Mouse (Mus musculus) c-Kit-negative CD71-positive TER-119-positive erythroid progenitor cells, embryonic 14.5 days (primary cell): ENCODE results near the gene Pcdh15.

ENCODE experiments used
- DNase-seq: peaks from one replicate; pipeline ENCODE4 v3.0.0-alpha.2; 2013; ENCODE audit warnings: low read depth, low spot score

Pcdh15 gene

GRCm38 (mm10) chr10:73379001-73379400, 279.9 kb downstream of the Pcdh15 start:
- no peak for DNase-seq

DNA sequence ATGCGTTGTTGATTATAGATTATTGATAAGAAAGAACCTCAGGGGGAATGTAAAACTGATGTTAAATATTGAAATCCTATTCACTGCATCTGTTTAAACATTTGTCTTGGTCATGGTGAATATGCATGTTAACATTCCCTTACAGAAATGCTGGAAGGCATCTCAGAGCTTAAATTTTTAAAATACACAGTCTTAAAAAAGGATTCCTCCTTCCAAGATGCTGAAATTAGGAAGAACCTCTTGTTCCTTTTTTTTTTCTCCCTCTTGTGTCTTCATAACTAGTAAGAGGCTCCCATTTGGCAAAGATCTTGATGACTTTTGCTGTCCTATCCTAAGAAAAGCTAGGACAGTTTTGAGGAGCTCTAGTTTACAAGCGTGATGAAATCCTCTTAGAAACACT, 284.9 kb downstream of the Pcdh15 start:
- DNase-seq, result no peak

- DNase-seq, result no peak
Measured at GRCm38 (mm10) chr10:73400426-73400825, 301.3 kb downstream of the Pcdh15 start.

DNA sequence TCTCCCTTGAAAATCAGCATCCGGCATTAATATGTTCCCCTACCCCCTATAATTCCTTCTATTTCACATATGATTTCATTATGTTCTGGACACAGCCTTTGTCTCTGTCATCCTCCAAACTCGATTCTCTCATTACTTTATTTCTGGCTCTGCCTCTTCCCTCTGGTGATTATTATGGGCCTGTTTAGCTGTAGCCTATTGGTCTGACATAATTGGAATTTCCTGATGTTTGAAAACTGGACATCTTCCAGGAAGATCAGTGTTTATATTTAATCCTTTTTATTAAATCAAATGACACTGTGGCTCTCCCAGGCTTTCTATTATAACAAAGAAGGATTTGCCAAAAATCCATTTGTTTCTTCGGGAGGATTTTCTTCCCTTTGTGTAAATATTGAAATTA, 326.3 kb downstream of the Pcdh15 start:
- DNase-seq, result no peak

DNA sequence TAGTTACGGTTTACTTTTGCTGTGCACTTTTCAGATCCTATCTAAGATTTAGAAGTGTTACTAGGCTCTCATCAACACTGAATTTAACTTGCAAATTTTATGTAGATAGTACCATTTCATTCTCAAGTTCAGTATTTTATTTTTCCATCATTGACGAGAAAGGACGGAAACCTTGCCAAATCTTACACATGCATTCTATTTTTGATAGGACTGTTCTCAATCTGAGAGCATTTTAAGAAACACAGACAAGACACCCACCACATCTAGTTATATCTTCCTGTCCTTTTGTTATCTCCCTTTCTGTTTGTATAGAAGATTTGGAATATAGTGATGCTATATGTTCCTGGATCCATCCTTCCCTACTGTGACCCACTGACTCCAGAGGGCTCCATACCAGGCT, 332.2 kb downstream of the Pcdh15 start:
- no peak for DNase-seq

DNA sequence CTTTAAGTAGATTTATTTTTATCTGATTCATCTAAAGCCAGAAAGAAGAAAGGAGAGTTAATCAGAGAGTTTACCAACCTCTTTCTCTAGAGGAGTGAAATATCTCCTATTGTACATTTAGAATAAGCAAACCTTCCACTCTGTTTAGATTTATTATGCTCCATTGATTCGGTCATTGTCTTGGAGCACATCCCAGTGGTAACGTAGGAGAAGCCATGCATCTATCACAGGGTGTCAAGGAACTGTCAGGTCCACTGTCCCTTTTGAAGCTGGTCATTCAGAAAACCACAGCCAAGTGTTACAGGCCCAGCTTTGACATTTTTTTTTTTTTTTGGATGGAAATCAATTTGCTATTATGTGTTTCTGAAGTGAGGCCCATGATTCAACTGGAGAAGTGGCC, 384.9 kb downstream of the Pcdh15 start:
- DNase-seq, result no peak

- no peak for DNase-seq
Measured at GRCm38 (mm10) chr10:73491654-73492053, 392.5 kb downstream of the Pcdh15 start.

DNA sequence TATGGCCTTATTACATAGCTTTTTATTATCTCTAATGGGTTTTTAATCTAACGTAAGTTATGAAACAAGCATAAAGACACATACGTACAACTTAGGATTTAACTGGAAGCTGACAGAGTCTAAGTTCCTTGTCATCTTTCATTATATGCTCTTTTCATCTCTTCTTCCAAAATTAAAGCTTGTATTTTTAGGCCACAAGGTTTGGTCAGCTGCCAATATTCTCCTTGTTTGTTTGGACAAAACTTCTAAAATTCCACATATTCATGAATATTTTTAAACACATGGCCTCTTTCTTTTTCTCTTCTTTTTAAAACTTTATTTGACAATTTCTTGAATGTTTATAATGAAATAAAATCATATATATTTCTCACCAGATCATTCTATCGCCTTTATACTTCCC, 415.7 kb downstream of the Pcdh15 start:
- no peak for DNase-seq

DNA sequence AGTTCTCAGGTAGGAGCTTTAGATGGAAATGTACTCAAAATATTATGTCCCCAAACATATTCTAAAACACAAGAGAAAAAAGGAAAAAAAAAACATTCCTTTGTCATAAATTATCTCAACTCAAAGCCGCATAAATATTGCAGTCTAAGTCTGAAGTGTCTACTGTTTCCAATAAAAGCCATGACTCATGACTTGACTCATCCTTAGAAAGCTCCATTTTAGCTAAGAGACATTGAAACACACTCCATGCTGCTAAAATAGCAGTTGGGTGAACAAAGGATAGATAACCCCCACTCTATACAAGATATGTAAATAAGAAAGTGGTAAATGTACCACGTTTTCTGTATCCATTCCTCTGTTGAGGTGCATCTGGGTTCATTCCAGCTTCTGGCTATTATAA, 416.6 kb downstream of the Pcdh15 start:
- DNase-seq, result no peak

DNA sequence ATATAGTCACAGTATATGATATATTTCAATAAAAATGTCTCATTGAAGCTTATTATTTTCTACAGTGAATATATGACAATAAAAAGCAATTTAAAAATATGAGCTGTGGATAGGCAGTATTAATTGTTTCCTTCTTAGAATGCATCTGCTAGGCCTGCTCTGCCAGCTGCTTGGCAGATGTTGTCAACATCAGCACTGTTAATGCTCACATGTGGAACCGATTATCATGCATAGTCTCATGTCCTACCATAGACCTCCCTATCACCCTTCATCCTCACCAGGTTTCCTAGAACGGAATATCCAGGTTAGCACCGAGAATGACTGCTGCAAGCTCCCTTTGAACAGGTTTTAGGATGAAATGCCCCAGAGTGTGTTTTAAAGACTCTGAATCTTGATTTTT, 420.3 kb downstream of the Pcdh15 start:
- no peak for DNase-seq

DNA sequence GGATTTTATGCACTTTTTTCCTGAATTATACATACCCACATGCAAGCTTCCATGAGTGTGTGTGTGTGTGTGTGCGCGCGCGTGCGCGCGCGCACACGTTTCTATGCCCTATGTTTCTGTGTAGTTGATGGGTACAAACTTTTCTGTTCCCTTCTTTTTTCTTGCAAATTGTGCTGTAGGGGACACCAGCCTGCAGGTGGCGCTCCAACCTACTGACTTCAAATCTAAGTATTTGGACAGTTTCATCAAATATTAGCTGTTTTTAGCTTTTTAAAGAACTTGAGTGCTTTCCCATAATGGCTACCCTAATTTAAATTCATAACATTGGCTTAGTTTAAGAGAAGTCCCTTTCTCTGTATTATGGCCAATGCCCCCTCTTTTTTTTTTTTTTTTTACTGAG, 453.7 kb downstream of the Pcdh15 start:
- DNase-seq, result no peak

- DNase-seq, result no peak
Measured at GRCm38 (mm10) chr10:73564216-73564615, 465.1 kb downstream of the Pcdh15 start.

GRCm38 (mm10) chr10:73574711-73575297, 475.7 kb downstream of the Pcdh15 start:
- DNase-seq, result no peak

DNA sequence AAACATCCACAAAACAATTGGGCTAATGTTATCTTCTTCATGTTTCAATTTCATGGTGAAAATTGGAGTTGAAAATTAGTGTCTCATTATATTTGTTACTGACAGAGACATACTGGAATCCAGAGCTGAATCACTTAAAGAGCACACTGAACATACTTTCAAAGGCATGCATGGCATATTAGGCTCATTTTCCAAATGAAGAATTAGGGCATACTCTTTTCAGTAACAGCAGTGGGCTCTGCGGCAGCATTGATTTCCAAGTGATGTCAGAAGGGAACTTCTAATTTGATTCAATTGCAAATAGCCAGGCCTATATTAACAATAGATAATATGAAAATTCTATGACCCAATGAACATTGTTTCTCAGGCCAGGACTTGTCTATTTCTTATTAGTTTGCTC, 568.4 kb downstream of the Pcdh15 start:
- no peak for DNase-seq

DNA sequence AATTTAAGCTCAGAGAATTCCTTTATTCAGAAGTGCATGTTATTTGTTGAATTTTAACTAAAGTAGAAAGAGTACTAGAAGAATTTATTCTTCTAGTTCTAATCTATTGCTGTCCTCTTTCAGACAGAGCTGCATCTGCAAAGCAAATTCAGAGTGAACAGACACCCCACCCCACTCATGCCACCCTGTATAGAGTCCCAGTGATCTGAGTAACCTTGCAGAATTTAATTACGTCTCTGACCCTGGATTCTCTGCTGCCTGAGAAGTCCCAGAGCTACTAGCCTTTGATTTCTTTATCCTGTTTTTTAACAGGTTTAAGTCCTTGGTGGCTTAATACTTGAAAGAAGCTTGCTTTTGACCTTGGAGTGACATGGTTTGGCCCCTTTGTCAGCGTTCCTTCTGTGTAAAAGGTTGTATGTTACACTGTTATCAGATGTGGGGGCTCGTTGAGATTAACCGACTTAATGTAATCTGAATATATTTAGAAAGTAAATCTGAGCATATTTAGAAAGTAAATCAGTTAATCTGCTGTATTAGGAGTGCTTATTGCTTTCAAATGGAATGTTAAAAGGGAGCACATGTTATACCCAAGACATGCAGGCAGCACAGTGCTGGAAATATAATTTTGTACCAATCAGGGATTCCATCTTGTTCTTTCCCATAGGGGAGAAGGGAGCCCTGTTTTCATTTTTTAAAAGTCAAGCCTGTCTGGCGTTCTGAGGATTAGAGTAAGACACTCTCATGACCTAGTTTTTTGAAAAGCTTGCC, 601.6 kb downstream of the Pcdh15 start:
- DNase-seq, result no peak

- no peak for DNase-seq
Measured at GRCm38 (mm10) chr10:73725566-73726240, 626.6 kb downstream of the Pcdh15 start.

GRCm38 (mm10) chr10:73733246-73733645, 634.1 kb downstream of the Pcdh15 start:
- DNase-seq, result no peak

- no peak for DNase-seq
Measured at GRCm38 (mm10) chr10:73749021-73749420, 649.9 kb downstream of the Pcdh15 start.

DNA sequence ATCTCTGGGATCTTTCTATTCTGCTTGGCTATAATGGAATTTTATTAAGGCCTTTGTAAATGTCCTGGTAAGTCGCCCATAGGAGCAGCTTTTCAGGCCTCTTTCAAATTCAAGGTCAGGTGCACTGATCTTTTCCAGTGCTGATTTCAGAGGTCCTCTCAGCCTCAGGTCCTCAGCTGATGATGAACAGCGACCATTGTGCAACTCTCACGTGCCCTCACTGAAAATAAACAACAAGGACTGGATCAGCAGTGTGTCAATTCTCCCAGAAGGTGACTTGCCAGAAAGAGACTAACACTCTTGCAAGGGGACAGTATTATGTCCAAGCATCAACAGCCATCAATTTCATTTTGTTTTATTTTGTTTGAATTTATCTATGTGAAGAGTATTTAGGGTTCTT, 654.7 kb downstream of the Pcdh15 start:
- no peak for DNase-seq

DNA sequence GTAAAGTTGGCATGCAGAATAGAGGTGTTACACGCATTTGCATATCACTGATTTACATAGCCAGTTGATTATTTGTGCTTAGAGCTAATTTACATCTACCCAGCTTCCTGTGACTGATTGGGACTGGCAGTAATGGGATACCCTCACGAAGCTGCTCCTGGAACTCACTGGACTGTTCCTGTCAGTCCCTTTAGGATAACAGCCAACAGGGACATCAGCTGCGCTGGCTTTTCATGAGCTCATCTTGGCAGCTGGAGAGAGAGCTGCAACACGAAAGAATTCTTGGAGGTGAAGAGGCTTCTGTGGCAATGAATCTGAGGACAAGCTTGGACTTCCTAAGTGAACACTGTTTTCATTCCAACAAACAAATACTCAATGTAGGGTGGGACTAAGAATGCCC, 683.8 kb downstream of the Pcdh15 start:
- no peak for DNase-seq

DNA sequence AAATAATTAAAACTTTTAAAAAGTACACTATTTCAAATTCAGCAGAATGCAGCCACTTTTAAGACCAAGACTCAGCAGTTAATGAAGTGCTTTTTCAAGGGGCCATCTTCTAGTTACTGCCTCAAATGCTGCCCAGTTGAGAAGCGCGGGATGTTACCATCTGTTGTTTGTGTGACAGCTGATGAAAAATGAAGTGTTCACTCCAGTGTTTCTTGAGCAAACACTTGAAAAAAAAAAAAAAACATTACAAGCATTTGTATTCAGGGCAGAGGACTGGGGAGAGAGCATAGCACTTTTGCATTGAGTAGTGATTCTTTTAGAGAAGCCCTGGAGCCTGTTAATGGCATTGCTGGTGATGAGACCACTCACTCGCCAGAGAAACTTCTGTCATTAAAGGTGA, 689.0 kb downstream of the Pcdh15 start:
- DNase-seq, result no peak

DNA sequence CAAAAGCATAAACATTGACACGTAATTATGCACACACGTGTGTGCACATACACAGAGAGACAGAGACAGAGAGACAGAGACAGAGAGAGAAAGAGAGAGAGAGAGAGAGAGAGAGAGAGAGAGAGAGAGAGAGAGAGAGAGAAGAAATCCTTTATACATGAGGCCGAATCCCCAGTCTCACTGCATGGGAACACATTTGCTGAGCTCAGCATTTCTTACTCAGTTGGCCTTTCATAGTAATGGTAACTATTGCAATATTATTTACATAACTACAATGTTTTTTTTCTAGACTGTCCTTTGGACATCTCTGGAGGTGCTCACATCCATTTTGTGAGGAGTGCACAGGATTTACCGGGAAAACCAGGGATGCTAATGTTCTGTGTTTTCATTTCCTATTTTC, 705.9 kb downstream of the Pcdh15 start:
- no peak for DNase-seq

- no peak for DNase-seq
Measured at GRCm38 (mm10) chr10:73812311-73812710, 713.2 kb downstream of the Pcdh15 start.
